Mouse (Mus musculus) spleen, postnatal 14 days (tissue): Measurements from ENCODE around the gene Ntrk1.

ENCODE experiments used
- DNase-seq, 2 experiments: peaks; one replicate each; pipeline ENCODE4 v3.0.0; 2021 to 2022; ENCODE audit warnings: low spot score in 2 of 2

The Ntrk1 gene

GRCm38 (mm10) chr3:87785626-87786214 is 9.2 kb downstream of the Ntrk1 start:
- DNase-seq: no peak

GRCm38 (mm10) chr3:87785156-87785555 is 9.8 kb downstream of the Ntrk1 start:
- DNase-seq: no peak

GRCm38 (mm10) chr3:87783282-87784023 is 11.5 kb downstream of the Ntrk1 start:
- DNase-seq: no peak

- DNase-seq: no peak
Observed at GRCm38 (mm10) chr3:87779086-87779485, 15.9 kb downstream of the Ntrk1 start.

GRCm38 (mm10) chr3:87778283-87778682 is 16.7 kb downstream of the Ntrk1 start:
- no peak for DNase-seq

- no peak for DNase-seq
Observed at GRCm38 (mm10) chr3:87771088-87771487, 23.9 kb downstream of the Ntrk1 start.

- DNase-seq: peak in 1 of 2 experiments; percentile 30
Observed at GRCm38 (mm10) chr3:87770280-87770679, 24.7 kb downstream of the Ntrk1 start.

- DNase-seq: no peak
Observed at GRCm38 (mm10) chr3:87769506-87769905, 25.5 kb downstream of the Ntrk1 start.

GRCm38 (mm10) chr3:87768844-87769243 is 26.1 kb downstream of the Ntrk1 start:
- DNase-seq: peak; percentile 42 to 74

GRCm38 (mm10) chr3:87768431-87768830 is 26.5 kb downstream of the Ntrk1 start:
- no peak for DNase-seq

GRCm38 (mm10) chr3:87767764-87768163 is 27.2 kb downstream of the Ntrk1 start:
- DNase-seq: no peak

GRCm38 (mm10) chr3:87766284-87766667 is 28.7 kb downstream of the Ntrk1 start:
- DNase-seq: no peak

GRCm38 (mm10) chr3:87765631-87766283 is 29.2 kb downstream of the Ntrk1 start:
- DNase-seq: no peak

- peak; percentile 32 to 52 for DNase-seq
Observed at GRCm38 (mm10) chr3:87765091-87765490, 29.9 kb downstream of the Ntrk1 start.

GRCm38 (mm10) chr3:87764506-87764905 is 30.5 kb downstream of the Ntrk1 start:
- DNase-seq: no peak

- peak in 1 of 2 experiments; percentile 23 for DNase-seq
Observed at GRCm38 (mm10) chr3:87763683-87764289, 31.2 kb downstream of the Ntrk1 start.

GRCm38 (mm10) chr3:87763202-87763601 is 31.8 kb downstream of the Ntrk1 start:
- DNase-seq: no peak

- DNase-seq: no peak
Observed at GRCm38 (mm10) chr3:87761408-87762375, 33.3 kb downstream of the Ntrk1 start.

- no peak for DNase-seq
Observed at GRCm38 (mm10) chr3:87758641-87759040, 36.3 kb downstream of the Ntrk1 start.

- no peak for DNase-seq
Observed at GRCm38 (mm10) chr3:87756488-87756887, 38.5 kb downstream of the Ntrk1 start.

- peak; percentile 59 to 79 for DNase-seq
Observed at GRCm38 (mm10) chr3:87755964-87756363, 39.0 kb downstream of the Ntrk1 start.
